Mouse (Mus musculus): ENCODE results near the gene Sap30bp. TPM values are rescaled to one million over a fixed set of nuclear protein-coding genes. Genes with fewer than 3 reads are reported as not detected.

Sap30bp gene
- polyA plus RNA-seq, 3 experiments from 2014 or later, result 35.6 to 55.2 (median 39.2) TPM

DNA sequence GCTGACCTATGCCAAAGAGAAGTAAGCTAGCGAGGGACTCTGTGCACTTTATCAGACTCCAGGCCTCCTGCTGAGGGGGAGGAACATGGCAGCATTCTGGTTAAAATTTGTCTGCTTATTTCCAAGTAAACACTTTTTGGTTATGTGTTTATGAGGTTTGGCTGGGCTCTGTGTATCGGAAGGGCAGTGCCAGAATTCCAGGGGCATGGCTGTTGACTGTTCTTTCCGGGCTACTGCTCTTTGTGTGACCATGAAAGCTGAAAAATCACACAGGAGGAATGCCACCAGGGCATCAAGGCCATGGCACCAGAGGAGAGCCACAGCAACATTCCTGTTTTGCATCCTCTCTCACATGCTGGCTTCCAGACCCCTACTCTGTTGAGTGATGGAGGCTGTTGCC, 27.0 kb upstream of the Sap30bp start:
- no peak for ATAC-seq

DNA sequence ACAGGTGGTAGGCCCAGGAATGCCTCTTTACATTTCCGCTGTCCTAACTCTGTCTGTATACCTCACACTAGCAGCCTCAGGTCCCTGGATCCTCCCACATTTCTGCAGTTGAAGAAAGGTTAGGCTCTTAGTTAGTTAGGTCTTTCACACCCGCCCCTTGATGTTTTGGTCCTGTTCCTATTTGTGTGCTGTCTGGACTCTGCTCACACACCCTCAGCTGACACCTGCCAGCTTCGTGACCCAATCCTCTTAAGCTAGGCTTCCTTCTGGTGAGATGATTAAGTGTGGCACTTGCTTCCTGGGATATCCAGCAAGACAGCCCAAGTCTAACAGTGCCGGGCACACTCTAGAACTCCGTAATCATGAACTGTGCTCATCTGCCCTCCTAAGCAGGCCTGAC, 26.6 kb upstream of the Sap30bp start:
- ATAC-seq, result no peak

DNA sequence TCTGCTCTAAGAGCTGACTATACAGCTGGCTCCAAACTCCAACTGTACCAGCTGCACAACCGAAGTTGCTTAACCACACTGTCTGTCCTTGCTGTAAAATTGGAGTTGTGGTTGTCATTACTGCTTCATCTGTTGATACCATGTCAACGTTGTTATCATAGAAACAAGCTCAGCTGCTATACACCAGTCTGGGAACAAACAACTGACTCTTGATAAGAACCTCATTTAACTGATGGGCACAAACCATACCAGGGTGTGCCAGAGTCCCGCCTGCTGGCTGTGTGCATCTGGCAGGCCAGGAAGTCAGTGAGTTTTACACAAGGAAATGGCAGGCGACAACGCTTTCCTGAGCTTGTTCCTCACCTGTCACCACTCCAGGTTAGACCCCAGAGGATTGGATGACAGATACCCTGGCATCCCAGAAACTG, 21.9 kb upstream of the Sap30bp start:
- ATAC-seq, result no peak

DNA sequence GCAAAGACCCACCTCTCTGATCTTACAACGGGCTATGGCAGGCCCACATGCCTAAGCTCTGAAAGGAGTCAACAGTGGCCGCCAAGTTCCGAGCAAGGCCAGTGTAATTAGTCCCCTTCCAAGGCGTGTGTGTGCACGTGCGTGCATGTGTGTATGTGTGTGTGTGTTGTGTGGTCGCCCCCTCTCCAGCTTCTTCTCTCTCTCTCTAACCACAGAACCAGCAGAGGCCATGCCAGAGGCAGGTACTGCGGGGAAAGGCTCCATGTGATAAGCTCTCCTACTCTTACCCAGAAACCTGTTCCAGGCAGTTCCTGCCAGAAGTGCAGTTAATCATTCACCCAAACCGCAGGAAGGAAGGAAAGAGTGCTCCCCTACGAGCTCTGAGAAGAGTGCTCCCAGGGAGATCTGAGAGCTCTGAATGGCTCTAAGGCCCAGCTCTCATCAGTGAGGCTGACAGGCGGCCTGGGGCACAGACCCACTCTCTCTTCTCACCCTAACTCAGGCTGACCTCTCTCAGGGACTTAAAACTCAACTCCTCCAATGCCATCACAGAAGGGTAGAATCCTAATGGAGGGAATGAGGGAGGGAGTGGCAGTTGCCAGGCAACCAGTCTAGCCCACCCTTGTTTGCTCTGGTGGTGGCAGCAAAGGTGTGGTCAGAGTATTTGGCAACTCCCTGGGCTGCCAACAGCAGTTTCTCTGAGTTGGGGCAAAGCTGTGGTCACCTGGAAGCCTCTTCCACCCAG, 21.3 kb upstream of the Sap30bp start, which contains the start of gene Smim6:
TSS of gene Smim6 (plus strand) at position 386 of the 745 bp plus-strand sequence.
- no peak for ATAC-seq

DNA sequence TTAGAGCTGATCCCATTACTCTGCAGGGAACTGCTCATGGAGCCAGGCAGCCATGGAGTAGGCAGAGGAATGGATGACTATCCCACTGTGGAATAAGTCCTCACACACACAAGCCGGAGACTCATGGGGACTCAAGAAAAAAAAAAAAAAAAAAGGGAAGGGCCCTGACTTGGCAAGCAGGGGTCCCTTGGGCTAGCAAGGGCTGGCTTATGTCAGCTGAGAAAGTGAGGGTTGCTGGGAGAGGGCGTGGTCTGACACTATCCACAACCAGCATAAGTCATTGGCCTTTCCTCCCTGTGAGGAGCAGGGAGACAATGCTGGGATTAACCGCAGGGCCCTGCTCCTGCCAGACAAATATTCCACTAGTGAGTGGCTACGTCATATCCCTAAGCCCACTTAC, 16.5 kb upstream of the Sap30bp start:
- ATAC-seq, result no peak

DNA sequence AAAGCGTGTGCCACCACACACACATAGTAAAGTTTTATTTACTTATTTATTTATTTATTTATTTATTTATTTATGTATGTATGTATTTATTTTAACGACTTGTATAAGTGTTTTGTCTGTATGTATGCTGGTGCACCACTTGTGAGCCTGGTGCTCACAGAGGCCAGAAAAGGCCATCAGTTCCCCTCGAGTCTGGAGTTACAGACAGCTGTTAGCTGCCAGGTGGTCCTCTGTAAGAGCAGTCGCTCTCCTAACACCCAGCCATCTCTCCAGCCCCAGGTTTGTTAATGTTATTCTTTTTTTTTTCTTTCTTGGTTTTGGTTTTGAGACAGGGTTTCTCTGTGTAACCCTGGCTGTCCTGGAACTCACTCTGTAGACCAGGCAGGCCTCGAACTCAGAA, 14.4 kb upstream of the Sap30bp start:
- no peak for ATAC-seq

DNA sequence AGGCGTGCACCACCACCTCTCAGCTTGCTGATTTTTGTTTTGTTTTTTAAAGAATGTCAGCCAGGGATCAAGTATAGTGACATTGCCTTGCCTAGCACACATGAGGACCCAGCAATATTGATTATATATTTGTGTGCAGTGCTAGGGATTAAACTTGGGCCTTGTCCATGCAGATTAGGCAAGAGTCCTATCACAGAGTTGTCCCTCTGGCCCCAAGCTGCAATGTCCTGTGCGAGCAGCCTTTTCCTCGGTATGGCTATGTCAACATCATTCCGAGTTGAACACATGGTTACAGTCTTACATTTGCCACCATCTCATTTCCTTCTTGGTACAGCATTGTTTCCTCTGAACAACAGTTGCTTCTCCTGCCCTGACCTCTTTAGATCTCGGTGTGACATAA, 14.0 kb upstream of the Sap30bp start:
- no peak for ATAC-seq

DNA sequence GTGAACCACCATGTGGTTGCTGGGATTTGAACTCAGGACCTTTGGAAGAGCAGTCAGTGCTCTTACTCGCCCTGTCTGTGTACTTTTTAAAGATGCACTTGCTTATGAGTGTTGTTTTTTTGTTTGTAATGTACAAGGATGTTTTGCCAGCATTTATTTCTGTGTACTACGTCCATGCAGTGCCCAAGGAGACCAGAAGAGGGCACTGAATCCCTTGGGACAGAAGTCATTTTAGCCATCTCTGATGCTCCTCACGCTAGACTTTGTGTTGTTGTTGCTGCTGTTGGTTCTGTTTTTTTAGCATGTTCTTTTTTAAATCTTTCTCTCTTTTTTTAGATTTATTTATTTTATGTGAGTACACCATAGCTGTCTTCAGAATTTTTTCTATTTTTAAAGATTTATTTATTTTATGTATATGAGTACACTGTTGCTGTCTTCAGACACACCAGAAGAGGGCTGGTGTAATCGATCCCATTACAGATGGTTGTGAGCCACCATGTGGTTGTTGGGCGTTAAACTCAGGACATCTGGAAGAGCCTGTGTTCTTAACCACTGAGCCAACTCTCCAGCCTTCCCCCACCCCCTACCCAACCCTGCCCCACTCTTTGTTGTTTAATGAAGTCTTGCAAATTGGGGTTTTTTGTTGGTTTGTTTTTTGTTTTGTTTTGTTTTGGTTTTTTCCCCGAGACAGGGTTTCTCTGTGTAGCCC, 12.8 kb upstream of the Sap30bp start:
- ATAC-seq, result no peak

DNA sequence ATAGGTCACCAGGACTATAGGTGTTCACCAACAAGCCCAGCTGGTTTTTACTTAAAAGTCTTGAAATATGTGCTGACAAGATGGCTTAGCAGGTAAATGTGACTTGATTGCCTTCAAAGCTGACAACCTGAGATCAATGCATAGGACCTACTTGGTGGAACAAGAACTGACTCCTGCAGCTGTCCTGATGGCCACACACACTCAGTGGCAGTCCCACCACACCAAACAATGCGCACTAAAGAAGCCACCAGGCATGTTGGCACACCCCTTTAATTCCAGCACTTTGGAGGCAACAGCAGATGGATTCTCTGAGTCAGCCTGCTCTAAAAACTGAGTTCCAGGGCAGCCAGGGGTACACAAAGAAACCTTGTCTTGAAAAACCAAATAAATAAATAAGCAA, 11.1 kb upstream of the Sap30bp start:
- ATAC-seq, result no peak

DNA sequence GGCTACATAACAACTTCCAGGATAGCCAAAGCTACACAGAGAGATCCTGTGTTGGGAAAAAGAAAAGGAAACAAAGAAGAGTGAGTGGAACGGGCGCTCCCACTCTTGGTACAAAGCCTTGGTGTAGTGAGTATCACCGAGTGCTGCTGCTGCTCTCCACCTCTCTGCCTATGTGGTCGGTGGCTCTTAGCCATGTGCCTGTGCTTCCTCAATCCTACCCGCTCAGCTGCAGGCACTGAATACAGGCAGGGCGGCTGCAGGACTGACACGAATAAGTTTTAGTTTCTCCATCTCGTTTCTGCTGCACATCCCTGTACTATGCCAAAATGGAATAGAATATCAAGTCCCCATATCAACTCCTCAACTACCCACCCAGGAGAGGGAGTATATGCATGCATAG, 4.1 kb upstream of the Sap30bp start:
- ATAC-seq, result no peak

DNA sequence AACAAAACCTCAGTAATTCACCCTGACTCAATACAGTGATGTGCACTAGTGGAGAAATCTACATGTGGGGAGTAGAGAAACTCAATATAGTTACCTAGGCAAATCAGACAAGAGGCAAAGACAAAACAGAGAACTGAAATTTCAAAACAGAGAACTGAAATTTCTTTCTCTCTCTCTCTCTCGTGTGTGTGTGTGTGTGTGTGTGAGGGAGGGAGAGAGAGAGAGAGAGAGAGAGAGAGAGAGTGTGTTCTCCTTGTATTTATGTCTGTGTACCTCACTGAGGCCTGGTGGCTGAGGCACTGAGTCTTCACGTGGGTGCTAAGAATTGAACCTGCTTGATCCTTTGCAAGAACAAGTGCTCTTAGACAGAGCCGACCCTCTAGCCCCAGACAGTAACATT, 3.3 kb upstream of the Sap30bp start:
- ATAC-seq, result no peak

DNA sequence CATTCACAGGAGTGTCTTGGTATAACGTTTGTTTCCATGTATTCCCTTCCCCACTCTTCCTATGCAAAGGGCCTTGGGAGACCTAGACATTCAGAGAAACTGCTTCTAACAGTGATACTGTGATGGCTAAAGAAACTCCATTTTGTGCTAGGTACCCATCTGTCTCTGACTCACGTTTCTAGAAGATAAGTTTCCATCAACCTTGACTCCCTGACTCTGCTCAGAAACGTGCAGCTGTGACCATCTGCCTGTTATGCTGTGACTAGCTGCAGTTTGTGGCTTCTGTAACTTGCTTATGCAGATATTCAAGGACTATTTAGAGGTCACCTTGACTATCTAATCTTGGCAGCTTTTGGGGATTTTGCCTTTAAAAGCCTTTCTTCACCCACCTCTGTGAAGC, 1.8 kb upstream of the Sap30bp start:
- ATAC-seq, result no peak

DNA sequence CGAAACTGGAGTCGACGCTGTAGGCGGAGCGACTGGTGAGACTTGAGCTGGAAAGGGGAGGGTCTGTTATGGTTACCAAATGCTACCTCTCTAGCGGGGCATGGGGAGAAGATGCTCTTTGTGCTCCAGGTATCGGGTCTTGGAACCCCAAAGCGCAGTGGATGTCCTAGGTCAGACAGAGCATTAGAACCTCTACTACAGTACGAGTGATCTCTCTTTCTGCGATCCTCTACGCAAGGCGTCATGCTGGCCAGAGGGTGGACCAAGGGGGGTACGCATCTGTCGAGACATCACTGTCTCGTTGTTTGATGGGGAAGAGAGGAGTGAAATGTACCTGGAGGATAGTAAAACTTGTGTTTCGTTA, 647 bp downstream of the Sap30bp start:
- peak; percentile 4 for ATAC-seq

DNA sequence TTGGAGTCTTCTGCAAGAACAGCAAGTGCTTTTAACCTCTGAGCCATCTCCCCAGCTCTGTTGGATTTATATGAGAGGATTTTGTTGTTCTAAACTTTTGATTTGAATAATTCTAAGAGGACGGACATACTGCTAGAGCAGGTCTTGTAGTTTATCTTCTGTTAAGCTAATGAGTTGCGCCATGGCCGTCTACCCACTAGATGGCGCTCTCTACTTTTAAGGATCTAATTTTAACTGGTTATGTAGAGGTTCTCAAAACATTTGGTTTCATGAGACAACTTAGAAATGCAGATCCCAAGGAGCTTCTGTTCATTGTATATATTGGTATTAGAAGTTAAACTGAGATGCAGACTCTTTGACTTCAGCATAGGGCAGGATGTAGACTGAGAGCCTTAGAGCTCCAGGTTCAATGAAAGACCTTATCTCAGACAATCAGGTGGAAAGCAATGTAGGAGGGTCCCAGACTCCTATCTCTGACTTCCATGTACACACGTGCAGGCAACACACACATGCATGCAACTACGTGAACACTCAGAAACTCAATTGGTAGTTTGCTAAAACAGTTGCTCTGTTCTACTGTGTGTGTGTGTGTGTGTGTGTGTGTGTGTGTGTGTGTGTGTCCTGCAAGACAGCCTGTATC, 6.7 kb downstream of the Sap30bp start:
- peak; percentile 38 for ATAC-seq

DNA sequence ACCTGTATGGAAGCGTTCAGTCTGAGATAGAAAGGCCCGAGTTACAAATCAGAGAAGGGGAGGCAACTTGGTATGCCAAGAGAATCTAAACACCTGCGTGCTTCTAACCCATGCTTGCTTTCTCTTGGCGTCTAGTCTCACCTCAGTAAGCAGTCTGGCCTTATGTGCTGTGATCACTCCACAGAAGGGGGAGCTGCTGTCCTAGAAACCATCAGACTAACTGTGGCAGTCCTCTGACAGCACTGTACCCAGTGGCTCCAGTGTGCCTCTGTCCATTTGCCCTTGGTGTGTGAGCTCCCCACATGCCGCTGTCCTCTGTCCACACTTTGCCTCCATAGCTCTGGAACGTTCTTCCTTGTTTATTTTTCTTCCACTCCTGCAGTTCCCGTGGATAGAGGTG, 8.9 kb downstream of the Sap30bp start:
- no peak for ATAC-seq

DNA sequence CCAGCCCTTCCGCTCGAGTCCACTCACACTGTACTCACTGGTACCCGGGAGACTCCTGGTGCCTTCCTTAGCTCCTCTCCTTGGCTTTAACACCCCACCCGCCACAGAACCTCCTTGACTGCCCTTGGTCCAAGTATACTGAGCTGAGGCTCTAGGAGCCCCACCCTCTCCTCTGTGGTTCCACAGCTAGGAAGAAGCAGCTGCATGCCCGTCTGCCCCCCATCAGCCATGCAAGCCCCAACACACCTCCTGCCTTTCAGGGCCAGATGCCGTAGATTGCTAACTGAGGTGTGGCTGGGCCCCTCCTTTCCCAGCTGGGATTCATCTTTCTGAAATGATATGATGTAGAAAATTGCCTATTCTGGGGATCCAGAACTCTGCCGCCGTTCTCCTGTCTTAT, 12.2 kb downstream of the Sap30bp start:
- ATAC-seq, result no peak

DNA sequence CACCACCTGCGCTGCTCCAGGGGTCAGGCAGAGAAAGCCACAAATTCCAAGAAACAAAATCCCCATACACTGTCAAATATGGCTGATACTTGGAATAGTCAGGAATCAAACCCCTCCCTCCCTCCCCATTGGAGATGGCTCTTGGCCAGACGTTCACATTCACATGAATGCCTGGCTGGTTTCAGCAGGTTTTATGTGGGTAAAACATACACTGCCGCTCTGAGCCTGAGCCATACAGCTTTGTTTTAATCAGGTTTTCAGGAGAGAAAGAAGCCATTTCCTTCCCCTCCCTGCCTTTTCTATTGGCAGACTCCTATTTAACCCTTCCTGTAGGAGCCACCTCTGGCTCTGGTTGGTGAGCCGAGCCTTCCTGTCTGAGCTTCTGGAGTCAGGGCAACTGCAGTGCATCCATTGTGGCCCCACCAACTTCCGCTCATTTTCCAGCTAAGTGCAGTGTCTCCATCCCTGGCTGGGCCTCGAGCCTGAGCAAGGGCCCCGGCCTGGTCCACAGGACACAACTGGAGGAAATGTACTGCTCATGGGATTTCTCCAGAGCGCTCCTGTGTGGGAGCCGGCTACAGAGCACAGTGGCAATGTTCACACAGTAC, 13.2 kb downstream of the Sap30bp start:
- no peak for ATAC-seq

DNA sequence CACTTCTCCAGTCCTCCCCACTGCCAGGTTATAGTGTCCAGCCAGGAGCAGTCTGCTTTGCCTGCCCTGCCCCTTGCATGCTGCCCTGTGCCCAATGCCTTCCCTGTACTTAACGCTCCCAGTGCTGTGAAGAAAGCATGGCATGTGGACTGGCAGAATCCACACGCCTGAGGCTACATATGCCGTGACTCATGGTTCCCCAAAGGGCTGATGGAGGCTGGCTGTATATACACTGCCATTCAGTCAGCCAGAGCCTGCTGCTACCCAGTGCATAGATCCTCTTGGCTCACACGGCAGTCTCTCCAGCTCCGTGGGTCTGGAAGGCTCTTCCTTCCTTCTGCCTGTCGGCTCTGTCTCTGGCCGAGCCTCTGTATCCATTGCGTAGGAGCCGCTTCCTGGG, 15.2 kb downstream of the Sap30bp start:
- ATAC-seq, result no peak

DNA sequence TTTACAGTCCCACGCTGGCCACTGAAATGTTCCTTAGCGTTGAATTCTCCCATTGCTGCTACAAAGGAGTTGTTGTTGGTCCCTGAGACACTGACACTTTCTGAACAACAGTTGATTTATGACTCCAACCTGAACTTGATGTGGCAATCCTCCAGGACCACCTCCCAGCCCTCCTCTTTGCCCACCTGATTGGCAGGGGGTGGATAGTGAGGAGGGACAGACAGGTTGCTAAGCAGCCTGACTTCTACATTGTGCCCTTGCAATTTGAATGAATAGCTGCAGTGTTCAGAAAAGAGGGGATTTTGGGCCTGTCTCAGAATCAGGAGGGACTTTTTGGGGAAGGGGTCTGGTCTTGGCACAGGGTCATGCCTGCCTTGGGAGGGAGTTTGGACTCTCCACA, 17.6 kb downstream of the Sap30bp start:
- ATAC-seq, result no peak

DNA sequence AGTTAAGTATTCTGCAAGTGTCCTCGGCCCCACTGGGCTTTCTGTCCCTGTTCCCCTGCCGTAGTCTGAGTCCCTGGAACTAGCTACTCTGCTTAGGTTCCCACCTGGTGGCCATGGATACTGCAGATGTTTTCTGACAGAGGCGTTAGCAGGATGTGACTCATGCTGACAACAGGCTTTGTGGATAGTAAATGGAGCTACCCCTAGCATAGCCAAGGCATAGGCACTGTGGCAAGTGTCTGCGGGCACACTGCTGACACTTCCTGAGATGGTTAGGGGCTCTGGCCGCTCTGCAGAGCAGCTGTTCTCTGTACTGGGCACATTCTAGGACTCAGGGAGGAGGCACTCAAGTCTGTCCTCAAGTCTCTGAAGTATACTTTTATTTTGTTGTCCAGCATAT, 21.6 kb downstream of the Sap30bp start:
- ATAC-seq, result no peak

DNA sequence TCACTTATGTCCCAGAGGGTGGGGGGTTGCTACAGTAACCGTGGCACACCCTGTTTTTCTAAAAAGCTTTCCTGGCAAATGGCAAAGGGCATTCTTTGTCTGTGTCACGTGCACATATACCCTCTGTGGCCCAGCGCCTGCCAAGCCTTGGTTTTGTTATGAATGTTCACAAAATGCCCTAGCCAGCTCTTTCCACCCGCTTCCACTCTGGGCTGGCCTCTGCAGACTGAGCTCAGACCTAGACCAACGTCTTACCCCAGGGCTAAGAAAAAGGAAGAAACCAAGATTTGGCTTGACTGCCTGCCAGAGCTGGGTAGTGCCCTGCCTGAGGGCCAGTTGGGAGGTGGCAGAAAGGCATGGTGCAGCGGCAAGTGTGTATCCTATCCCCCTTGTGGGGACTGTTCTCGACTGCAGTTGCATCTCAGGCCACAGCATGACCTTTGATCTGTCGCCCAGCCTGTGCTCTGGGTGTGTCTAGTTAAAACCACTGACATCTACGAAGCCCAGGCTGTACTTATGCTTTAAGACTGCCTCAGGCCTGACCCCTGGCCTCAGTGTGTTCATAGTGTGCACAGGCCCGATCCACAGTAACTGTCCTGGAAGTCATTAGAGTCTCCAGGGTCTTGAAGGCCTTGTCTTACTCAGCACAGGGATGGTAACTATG, 22.2 kb downstream of the Sap30bp start:
- no peak for ATAC-seq

DNA sequence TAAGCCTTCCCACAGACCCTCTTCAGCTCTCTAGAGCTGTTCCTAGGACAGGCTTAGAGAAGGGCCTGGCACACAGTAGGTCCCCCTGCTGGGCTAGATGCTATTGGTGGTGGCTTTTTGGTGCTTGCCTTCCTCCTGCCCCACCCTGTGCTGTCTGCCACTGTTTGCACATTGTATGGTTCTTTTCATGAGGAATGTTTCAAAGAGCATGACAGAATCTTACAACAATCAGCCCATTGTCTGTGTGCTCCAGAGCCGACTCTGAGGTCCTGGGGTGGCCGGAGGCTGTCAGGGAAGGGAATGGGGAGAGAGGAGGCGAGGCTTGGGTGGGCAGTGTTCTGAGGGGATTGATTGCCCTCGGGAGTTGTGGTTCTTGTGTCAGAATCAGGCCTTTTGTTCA, 23.4 kb downstream of the Sap30bp start:
- ATAC-seq, result no peak

DNA sequence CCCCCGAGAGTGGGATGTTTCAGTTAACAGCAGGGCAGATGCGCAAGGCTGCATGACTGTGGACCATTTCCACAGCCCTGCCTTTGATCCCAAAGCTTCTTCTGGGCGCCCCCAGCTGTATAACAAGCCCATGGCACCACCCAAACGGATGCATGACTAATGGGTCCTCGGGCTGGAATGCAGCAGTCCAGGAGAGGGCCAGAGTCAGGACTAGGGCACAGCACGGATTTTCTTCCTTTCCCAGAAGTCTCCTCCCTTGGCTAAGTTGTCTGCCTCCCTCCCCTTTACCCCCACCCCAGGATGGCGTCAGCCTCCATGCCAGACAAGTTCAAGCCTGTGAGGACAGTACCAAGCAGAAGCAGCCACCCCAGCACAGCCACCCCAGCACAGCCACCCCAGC, 24.9 kb downstream of the Sap30bp start:
- ATAC-seq, result no peak
